Mouse (Mus musculus) forebrain, embryonic 14.5 days (tissue): ENCODE measurements around the gene Amy1. TPM values are rescaled to one million over a fixed set of nuclear protein-coding genes. Genes with fewer than 3 reads are reported as not detected.
"Not testable (repeated sequence)": the region's sequence is repeated elsewhere in the genome, so short reads cannot be mapped to it uniquely, and the experiment has no call there.

ENCODE experiments used
- ATAC-seq: fragments of 200-750 bp; cut with Nextera tagmentation; 2 replicates; pipeline ENCODE4 v1.8.0; 2017; ENCODE audit warnings: mild to moderate bottlenecking, moderate library complexity
- DNase-seq: peaks from one replicate; pipeline ENCODE4 v3.0.0-alpha.2; 2015; ENCODE audit warnings: low spot score
- H3K27ac ChIP-seq: fragments of 300-500 bp; sonication (generic); 2 replicates; pipeline ENCODE4 v1.5.1; 2014; ENCODE audit warnings: low read depth, mild to moderate bottlenecking, control low read depth, low read length, moderate library complexity
- H3K27me3 ChIP-seq: fragments of 300-500 bp; sonication (generic); replicated peaks from 2 replicates; pipeline ENCODE4 v1.6.1; 2014; ENCODE audit warnings: low read length, control low read depth, mixed read lengths; ENCODE audit not compliant: control insufficient read depth, insufficient read depth
- H3K36me3 ChIP-seq: fragments of 300-500 bp; sonication (generic); 2 replicates; pipeline ENCODE4 v1.6.1; 2014; ENCODE audit warnings: low read length, control low read depth; ENCODE audit not compliant: control insufficient read depth, insufficient read depth
- H3K4me1 ChIP-seq: fragments of 300-500 bp; sonication (generic); 2 replicates; pipeline ENCODE4 v1.6.1; 2014; ENCODE audit warnings: antibody characterized with exemption, low read length, control low read depth; ENCODE audit not compliant: control insufficient read depth, insufficient read depth
- H3K4me2 ChIP-seq: fragments of 300-500 bp; sonication (generic); 2 replicates; pipeline ENCODE4 v1.6.1; 2014; ENCODE audit warnings: mild to moderate bottlenecking, control low read depth, low read length
- H3K4me3 ChIP-seq: fragments of 300-500 bp; sonication (generic); 2 replicates; pipeline ENCODE4 v1.5.1; 2014; ENCODE audit warnings: low read depth, low read length, control low read depth
- H3K9ac ChIP-seq: fragments of 300-500 bp; sonication (generic); 2 replicates; pipeline ENCODE4 v1.6.1; 2014; ENCODE audit warnings: mild to moderate bottlenecking, low read length, control low read depth, moderate library complexity
- H3K9me3 ChIP-seq: fragments of 300-500 bp; sonication (generic); replicated peaks from 2 replicates; pipeline ENCODE4 v1.6.1; 2016; ENCODE audit warnings: low read length, control low read depth, mixed read lengths; ENCODE audit not compliant: control insufficient read depth
- WGBS: fragments of 180-500 bp; shearing (Covaris S2); extraction: QIAGEN DNeasy Blood & Tissue Kit; methylation state at CpG from one replicate; pipeline ENCODE4 v1.1.7; 2014; 5-methylcytosine and 5-hydroxymethylcytosine counted together
- polyA plus RNA-seq: library from polyadenylated mRNA; unstranded; fragments of >200 nt; fragmentation: Nextera tagmentation; extraction: Ambion mirVana; gene quantifications from 2 replicates; pipeline ENCODE4 v1.2.1, GENCODE M21; 2014

Gene Amy1
- 10.7 TPM in 2 replicates for polyA plus RNA-seq

DNA sequence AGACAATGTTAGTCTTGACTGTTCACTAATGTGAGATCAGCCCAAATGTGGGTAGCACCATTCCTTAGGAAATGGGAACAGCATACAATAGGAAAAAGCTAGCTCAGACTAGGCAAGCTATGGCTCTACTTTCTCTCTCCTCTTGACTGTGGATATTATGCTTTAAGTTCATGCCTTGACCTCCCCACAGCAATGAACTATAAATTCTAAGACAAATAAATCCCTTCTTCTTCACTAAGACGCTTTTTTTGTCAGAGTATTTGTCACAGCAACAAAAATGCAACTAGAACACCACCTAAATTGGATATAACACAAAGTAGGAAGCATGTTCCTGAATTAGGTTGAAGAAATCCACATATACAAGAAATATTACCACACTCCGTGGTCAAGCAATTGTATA, at the start of gene Amy1:
Gene Amy1, minus strand, starts transcription at position 101 of the 400 bp plus-strand sequence.
- no peaks in the 10 kb centered on the region for H3K27me3 ChIP-seq
- H3K36me3 ChIP-seq, result peaks cover 19% of the 10 kb centered on the region
- WGBS, result 97% methylated on average over 2 of the region's 2 CpGs
- no peak within 1 kb of the TSS for H3K27ac ChIP-seq
- ATAC-seq (no peak), DNase-seq (no peak)
- H3K9me3 ChIP-seq, result no peaks in the 10 kb centered on the region
- H3K4me3 ChIP-seq, result no peak within 1 kb of the TSS
- H3K9ac ChIP-seq, result no peak within 1 kb of the TSS
- H3K4me1 ChIP-seq, result no peaks in the 10 kb centered on the region
- no peak within 1 kb of the TSS for H3K4me2 ChIP-seq

DNA sequence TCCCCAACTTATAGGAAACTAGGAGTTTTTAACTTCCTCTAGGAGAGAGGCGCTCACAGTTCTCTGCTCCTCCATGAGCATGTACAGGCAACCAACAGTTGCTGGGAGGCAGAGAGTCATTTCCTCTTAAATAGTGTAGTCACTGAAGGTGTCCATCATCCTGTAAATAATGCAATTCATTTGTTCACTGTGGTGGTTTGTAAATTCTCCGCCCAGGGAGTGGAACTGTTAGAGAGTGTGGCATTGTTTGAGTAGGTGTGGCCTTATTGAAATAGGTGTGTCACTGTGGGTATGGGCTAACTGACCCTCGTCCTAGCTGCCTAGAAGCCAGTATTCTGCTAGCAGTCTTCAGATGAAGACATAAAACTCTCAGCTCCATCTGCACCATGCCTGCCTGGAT, 47.8 kb upstream of the Amy1 start:
- WGBS, result 73% methylated on average over 3 of the region's 3 CpGs
- Histone ChIP-seq H3K9ac (no peak overlapping the region), H3K4me2 (no peak overlapping the region), H3K9me3 (no peaks in the 10 kb centered on the region), H3K4me3 (no peak overlapping the region), H3K36me3 (no peaks in the 10 kb centered on the region), H3K27ac (no peak overlapping the region), H3K4me1 (no peaks in the 10 kb centered on the region), H3K27me3 (no peaks in the 10 kb centered on the region)
- DNase-seq, result no peak
- no peak for ATAC-seq

DNA sequence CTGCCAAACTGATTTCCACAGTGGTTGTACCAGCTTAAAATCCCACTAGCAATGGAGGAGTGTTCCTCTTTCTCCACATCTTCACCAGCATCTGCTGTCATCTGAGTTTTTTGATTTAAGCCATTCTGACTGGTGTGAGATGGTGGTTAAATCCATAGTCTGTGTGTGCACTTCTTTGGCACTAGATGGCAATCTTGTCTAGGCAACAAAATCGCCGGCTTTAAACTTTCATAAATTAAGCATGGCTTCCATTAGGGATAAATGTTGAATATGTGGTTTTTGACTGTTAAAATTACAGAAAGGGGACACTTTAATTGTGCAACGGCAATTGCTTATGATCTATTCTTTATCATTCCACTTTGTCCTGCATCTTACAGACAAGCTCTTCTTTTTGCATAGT, 44.9 kb upstream of the Amy1 start:
- not testable (repeated sequence) for H3K27me3 ChIP-seq, H3K27ac ChIP-seq, H3K4me2 ChIP-seq, H3K4me1 ChIP-seq, H3K9ac ChIP-seq, H3K4me3 ChIP-seq, H3K9me3 ChIP-seq, H3K36me3 ChIP-seq
- 49% methylated on average over 3 of the region's 3 CpGs for WGBS
- DNase-seq (peak; percentile 72), ATAC-seq (peak; percentile 69; the same call in 1 of the 2 replicates)

DNA sequence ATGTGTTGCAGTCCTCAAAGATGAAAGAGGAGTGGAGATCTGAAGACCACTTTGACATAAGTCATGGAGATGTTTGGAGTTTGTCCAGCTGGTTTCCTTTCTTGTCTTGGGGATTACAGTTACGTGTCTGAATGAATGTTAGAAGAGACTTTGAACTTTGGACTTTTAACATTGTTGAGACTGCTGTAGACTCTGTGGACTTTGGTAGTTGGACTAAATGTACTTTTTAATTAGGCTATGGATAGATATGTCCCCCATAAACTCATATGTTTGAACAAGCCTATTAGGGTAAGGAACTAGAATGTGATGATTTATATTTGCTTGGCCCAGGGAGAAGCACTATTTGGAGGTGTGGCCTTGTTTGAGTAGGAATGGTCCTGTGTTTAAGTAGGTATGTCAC, 33.0 kb upstream of the Amy1 start:
- Histone ChIP-seq H3K4me3 (no peak overlapping the region), H3K27ac (no peak overlapping the region), H3K9me3 (no peaks in the 10 kb centered on the region), H3K4me1 (no peaks in the 10 kb centered on the region), H3K36me3 (no peaks in the 10 kb centered on the region), H3K4me2 (no peak overlapping the region), H3K9ac (no peak overlapping the region), H3K27me3 (no peaks in the 10 kb centered on the region)
- DNase-seq, result no peak
- 90% methylated on average over 1 of the region's 1 CpGs for WGBS
- no peak for ATAC-seq

DNA sequence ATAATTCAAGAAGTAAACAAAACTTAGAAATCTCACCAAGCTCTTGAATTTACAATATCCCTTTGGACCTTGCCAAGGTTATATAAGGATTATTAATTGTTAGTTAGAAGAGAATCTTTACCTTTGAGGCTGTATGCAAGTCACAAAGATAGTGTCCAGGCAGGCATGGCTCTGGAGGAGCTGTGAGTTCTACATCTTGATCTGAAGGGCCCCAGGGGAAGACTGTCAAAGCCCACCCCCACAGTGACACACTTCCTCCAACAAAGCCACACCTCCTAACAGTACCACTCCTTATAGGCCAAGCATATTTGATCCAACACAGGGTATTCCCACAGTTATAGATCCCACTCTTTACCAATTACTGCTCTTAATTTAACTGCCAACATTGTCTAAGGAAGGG, 27.7 kb upstream of the Amy1 start:
- Histone ChIP-seq H3K27ac (no peak overlapping the region), H3K9ac (no peak overlapping the region), H3K4me2 (no peak overlapping the region), H3K36me3 (no peaks in the 10 kb centered on the region), H3K4me1 (peaks cover 5% of the 10 kb centered on the region), H3K4me3 (no peak overlapping the region), H3K9me3 (no peaks in the 10 kb centered on the region), H3K27me3 (no peaks in the 10 kb centered on the region)
- no peak for DNase-seq
- ATAC-seq, result no peak

DNA sequence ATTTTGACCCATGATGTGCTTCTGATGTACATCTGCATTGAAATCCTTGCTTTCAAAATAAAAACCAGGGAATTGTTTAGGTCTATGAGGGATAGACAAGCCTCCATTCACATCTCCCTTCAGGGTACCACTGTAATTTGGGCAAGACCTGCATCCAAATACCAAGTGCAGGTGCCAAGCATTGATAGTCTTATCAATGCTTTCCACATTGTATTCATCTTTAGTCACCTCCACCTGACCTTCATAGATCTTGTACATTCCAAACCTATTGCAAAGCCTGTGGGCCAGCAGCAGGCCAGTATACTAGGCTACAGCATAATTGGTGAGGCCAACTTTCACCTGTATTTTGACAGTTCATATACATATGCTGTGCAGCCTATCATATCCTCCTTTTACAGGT, 25.1 kb upstream of the Amy1 start:
- no peak for DNase-seq
- Histone ChIP-seq H3K36me3 (peaks cover 5% of the 10 kb centered on the region), H3K4me3 (no peak overlapping the region), H3K4me1 (peaks cover 5% of the 10 kb centered on the region), H3K4me2 (no peak overlapping the region), H3K27ac (no peak overlapping the region), H3K27me3 (no peaks in the 10 kb centered on the region), H3K9ac (no peak overlapping the region), H3K9me3 (no peaks in the 10 kb centered on the region)
- no peak for ATAC-seq

DNA sequence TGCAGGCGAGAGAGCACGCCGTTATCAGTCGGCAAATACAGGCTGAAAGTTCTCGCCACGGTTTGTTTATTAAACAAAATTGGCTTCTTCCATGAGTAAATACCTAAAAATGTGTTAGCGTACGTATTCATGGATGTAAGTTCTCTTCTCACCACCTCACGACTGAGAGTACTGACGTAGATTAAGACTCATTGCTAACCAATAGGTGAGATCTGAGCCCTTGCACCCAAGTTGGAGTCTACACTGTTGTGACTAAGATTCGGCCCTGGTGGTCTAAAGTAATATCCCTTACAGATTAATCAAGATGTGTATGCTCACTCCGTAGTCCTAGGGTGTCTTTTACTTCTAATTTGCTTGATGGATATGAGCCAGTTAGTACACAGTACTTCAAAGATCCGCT, 24.1 kb upstream of the Amy1 start:
- Histone ChIP-seq H3K9me3 (no peaks in the 10 kb centered on the region), H3K36me3 (peaks cover 11% of the 10 kb centered on the region), H3K4me1 (peaks cover 5% of the 10 kb centered on the region), H3K27me3 (no peaks in the 10 kb centered on the region), H3K9ac (peak overlapping the region; percentile 84), H3K27ac (peak overlapping the region; percentile 99), H3K4me2 (peak overlapping the region; percentile 71), H3K4me3 (peak overlapping the region; percentile 66)
- WGBS, result 20% methylated on average over 13 of the region's 13 CpGs
- no peak for ATAC-seq
- peak; percentile 31 for DNase-seq

DNA sequence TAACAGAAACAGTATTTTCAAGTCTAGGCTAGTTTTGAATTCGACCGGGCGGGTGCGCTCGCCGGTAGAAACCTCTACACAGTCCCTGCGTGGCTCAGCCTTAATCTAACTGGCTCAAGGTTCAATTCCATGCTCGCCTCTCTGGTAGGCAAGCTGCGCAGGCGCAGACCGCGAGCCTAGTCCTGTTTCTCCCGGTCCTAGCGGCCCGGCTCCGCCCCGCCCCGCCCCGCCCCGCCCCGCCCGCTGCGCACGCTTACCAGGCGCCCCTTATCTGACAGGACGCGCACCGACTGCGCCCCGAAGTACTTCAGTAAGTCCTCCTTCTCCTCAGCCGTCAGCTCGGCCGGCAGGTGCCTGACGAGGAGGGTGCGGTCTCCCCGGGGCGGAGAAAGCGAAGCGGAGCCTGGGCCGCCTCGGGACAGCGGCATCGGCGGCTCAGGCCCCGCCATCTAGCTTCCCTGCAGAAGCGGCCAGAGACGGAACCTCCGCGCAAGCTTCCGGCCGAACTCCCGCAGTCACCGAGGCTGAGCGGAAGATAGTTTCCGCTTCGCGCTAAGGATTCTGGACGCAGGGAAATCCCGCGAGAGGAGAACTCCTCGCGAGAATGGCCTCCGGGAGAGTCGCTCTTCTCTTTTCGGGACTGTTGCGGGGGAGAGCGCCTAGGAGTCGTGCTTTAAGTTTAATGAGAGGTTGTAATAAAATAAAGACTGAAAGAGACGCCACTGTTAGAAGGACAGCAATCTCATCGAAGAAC, 23.3 kb upstream of the Amy1 start, which contains the start of gene Rnpc3:
Gene Rnpc3, minus strand, starts transcription at position 544 of the 754 bp plus-strand sequence.
- H3K4me2 ChIP-seq, result peak within 1 kb of the TSS; percentile 71
- peaks cover 11% of the 10 kb centered on the region for H3K36me3 ChIP-seq
- H3K9ac ChIP-seq, result peak within 1 kb of the TSS; percentile 84
- H3K4me3 ChIP-seq, result peak within 1 kb of the TSS; percentile 66
- H3K27me3 ChIP-seq, result no peaks in the 10 kb centered on the region
- ATAC-seq (peak; percentile 97), DNase-seq (peak; percentile 99)
- WGBS, result under 1% methylated on average over 70 of the region's 70 CpGs
- peak within 1 kb of the TSS; percentile 99 for H3K27ac ChIP-seq
- no peaks in the 10 kb centered on the region for H3K9me3 ChIP-seq
- H3K4me1 ChIP-seq, result peaks cover 5% of the 10 kb centered on the region

DNA sequence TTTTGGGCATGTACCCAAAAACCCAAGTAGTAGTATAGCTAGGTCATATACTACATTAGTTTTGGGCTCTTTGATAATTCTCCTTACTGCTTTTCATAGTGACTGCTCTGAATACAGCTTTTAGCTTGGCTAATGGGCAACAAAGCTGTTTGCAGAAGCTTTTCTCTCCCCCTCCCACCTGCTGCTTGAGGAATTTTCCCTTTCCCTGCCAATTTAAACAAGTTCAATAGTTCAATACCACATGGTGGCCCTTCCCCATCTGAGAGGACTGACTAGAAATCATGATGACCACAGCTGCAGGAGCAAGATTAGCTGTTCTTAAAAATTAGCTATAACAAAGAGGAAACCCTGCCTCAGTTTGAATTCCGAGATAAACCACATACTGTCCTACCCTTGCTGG, 15.7 kb downstream of the Amy1 start:
- 16% methylated on average over 1 of the region's 1 CpGs for WGBS
- ATAC-seq (no peak; the same call in 1 of the 2 replicates), DNase-seq (peak; percentile 25)
- Histone ChIP-seq H3K4me1 (no peaks in the 10 kb centered on the region), H3K36me3 (no peaks in the 10 kb centered on the region; the same call in 1 of the 2 replicates), H3K4me2 (no peak overlapping the region), H3K9me3 (no peaks in the 10 kb centered on the region), H3K4me3 (no peak overlapping the region), H3K27ac (no peak overlapping the region), H3K27me3 (no peaks in the 10 kb centered on the region), H3K9ac (no peak overlapping the region)
